Mouse (Mus musculus) adrenal gland, adult 8-10 months (tissue): Measurements from ENCODE around the gene Bicd1. TPM values are rescaled to one million over a fixed set of nuclear protein-coding genes. Genes with fewer than 3 reads are reported as not detected.

Source experiments
- DNase-seq: peaks from one replicate; pipeline ENCODE4 v3.0.0; 2022
- microRNA-seq, 2 experiments: library from miRNA; unstranded; fragments of <30 nt; microRNA quantifications; one replicate each; pipeline ENCODE4 v1.2.0; 2022
- total RNA-seq, 4 experiments: library from RNA; stranded (reverse); gene quantifications; 2 replicates each; pipeline ENCODE4 v1.2.4; 2022

Gene Bicd1
- total RNA-seq, 4 experiments from 2014 or later: 4.9 to 10.5 (median 8.4) TPM

DNA sequence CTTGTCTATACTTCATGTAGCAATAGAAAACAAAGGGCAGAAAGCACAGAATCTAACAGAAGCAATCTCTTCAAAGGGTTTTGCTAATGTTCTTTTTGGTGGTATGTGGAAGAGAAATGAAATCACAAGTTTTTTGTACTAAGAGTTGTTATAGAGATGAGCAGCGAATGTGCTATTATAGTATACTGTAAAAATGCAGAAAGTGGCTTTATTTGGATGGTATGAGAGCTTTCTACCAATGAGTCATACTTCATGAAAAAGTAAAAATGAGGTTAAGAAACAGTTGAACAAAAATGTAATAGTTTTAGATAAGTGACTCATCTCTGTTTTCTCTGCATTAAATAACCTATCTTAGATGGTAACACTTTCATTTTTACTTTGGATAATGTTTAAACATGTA lies 165.6 kb downstream of the Bicd1 start:
- no peak for DNase-seq

GRCm38 (mm10) chr6:149580053-149580452 lies 171.4 kb downstream of the Bicd1 start:
- DNase-seq: no peak

GRCm38 (mm10) chr6:149585708-149586504 lies 177.2 kb downstream of the Bicd1 start:
- DNase-seq: no peak

Small RNAs within 50 kb of the gene (microRNA-seq; reads per million reads assigned to microRNA genes)
- 0 reads per million in 2 experiments for gene Gm24307

Other genes with a start within 250 kb of the Bicd1 start
- 10 to 100 TPM; 26.3 to 38.3 (median 29.6) TPM for gene Amn1, start 220.2 kb upstream of the Bicd1 start, total RNA-seq
- gene Resf1, start 99.5 kb upstream of the Bicd1 start, total RNA-seq: 10 to 100 TPM; 29.2 to 48.3 (median 43.2) TPM